Mouse (Mus musculus) neural tube, embryonic 13.5 days (tissue): ENCODE results near the gene Kmt2d. TPM values are rescaled to one million over a fixed set of nuclear protein-coding genes. Genes with fewer than 3 reads are reported as not detected.

ENCODE experiments used
- ATAC-seq: fragments of 200-750 bp; cut with Nextera tagmentation; 2 replicates; pipeline ENCODE4 v1.8.0; 2017; ENCODE audit warnings: low read depth, mild to moderate bottlenecking, moderate TSS enrichment, moderate library complexity
- H3K27ac ChIP-seq: fragments of 300-500 bp; sonication (generic); replicated peaks from 2 replicates; pipeline ENCODE4 v1.5.1; 2015; ENCODE audit warnings: moderate library complexity, mild to moderate bottlenecking, inconsistent platforms
- H3K27me3 ChIP-seq: fragments of 300-500 bp; sonication (generic); 2 replicates; pipeline ENCODE4 v1.6.1; 2015; ENCODE audit warnings: mild to moderate bottlenecking, inconsistent platforms
- H3K36me3 ChIP-seq: fragments of 300-500 bp; sonication (generic); 2 replicates; pipeline ENCODE4 v1.6.1; 2015; ENCODE audit warnings: mild to moderate bottlenecking, inconsistent platforms
- H3K4me1 ChIP-seq: fragments of 300-500 bp; sonication (generic); replicated peaks from 2 replicates; pipeline ENCODE4 v1.6.1; 2015; ENCODE audit warnings: inconsistent platforms
- H3K4me2 ChIP-seq: fragments of 300-500 bp; sonication (generic); 2 replicates; pipeline ENCODE4 v1.6.1; 2015; ENCODE audit warnings: inconsistent platforms, mild to moderate bottlenecking, moderate library complexity
- H3K4me3 ChIP-seq: fragments of 300-500 bp; sonication (generic); 2 replicates; pipeline ENCODE4 v1.5.1; 2015; ENCODE audit warnings: mild to moderate bottlenecking, inconsistent platforms
- H3K9ac ChIP-seq: fragments of 300-500 bp; sonication (generic); 2 replicates; pipeline ENCODE4 v1.6.1; 2015; ENCODE audit warnings: moderate library complexity, mild to moderate bottlenecking, inconsistent platforms
- H3K9me3 ChIP-seq: fragments of 300-500 bp; sonication (generic); 2 replicates; pipeline ENCODE4 v1.6.1; 2016; ENCODE audit warnings: inconsistent platforms
- WGBS: fragments of 180-500 bp; shearing (Covaris S2); methylation state at CpG from one replicate; pipeline ENCODE4 v1.1.7; 2015; 5-methylcytosine and 5-hydroxymethylcytosine counted together
- polyA plus RNA-seq: library from polyadenylated mRNA; unstranded; fragments of >200 nt; fragmentation: Nextera tagmentation; extraction: Ambion mirVana; gene quantifications from 2 replicates; pipeline ENCODE4 v1.2.1, GENCODE M21; 2015

The Kmt2d gene
- polyA plus RNA-seq, 1 experiment from 2014 or later, result 9.7 TPM

GRCm38 (mm10) chr15:98785744-98786143 lies 85.3 kb downstream of the Kmt2d start:
- no peak for ATAC-seq
- no peak overlapping the region for H3K9ac ChIP-seq
- H3K4me2 ChIP-seq, result no peak overlapping the region
- H3K9me3 ChIP-seq, result no peaks in the 10 kb centered on the region
- H3K36me3 ChIP-seq, result no peaks in the 10 kb centered on the region
- no peak overlapping the region for H3K27ac ChIP-seq
- peaks cover 12% of the 10 kb centered on the region for H3K4me1 ChIP-seq
- 35% methylated on average over 7 of the region's 7 CpGs for WGBS
- H3K27me3 ChIP-seq, result peaks cover 90% of the 10 kb centered on the region
- H3K4me3 ChIP-seq, result no peak overlapping the region

Other genes starting within 250 kb of the Kmt2d start
- gene Cacnb3, start 240.4 kb downstream of the Kmt2d start, polyA plus RNA-seq, result 124 and 137 TPM in 2 replicates
- 20.5 and 21.7 TPM in 2 replicates for gene Ddx23, start 208.3 kb downstream of the Kmt2d start, polyA plus RNA-seq
- 6.2 and 7.4 TPM in 2 replicates for gene Rnd1, start 193.7 kb downstream of the Kmt2d start, polyA plus RNA-seq
- gene Ccdc65, start 163.0 kb downstream of the Kmt2d start, polyA plus RNA-seq, result 2.2 and 4.1 TPM in 2 replicates
- gene Fkbp11, start 143.0 kb downstream of the Kmt2d start, polyA plus RNA-seq, result 8.1 and 10.9 TPM in 2 replicates
- 71.9 and 74.9 TPM in 2 replicates for gene Arf3, start 108.0 kb downstream of the Kmt2d start, polyA plus RNA-seq
- not detected in 2 replicates for gene Wnt10b, start 93.1 kb downstream of the Kmt2d start, polyA plus RNA-seq
- 3.6 and 3.9 TPM in 2 replicates for gene Wnt1, start 81.3 kb downstream of the Kmt2d start, polyA plus RNA-seq
- 0.50 TPM in 2 replicates for gene Ddn, start 61.7 kb downstream of the Kmt2d start, polyA plus RNA-seq
- gene Prkag1, start 39.7 kb downstream of the Kmt2d start, polyA plus RNA-seq, result 71.8 and 79.4 TPM in 2 replicates
- 27.8 and 33.3 TPM in 2 replicates for gene Rhebl1, start 23.3 kb upstream of the Kmt2d start, polyA plus RNA-seq
- 3.1 and 4.3 TPM in 2 replicates for gene Dhh, start 27.3 kb upstream of the Kmt2d start, polyA plus RNA-seq
- gene Lmbr1l, start 47.0 kb upstream of the Kmt2d start, polyA plus RNA-seq, result 34.9 and 39.0 TPM in 2 replicates
- 1,062 and 1,121 TPM in 2 replicates for gene Tuba1b, start 63.4 kb upstream of the Kmt2d start, polyA plus RNA-seq
- not detected in 2 replicates for gene Gm49450, start 82.3 kb upstream of the Kmt2d start, polyA plus RNA-seq
- 13,124 and 14,228 TPM in 2 replicates for gene Tuba1a, start 82.5 kb upstream of the Kmt2d start, polyA plus RNA-seq
- gene Tuba1c, start 158.7 kb upstream of the Kmt2d start, polyA plus RNA-seq, result 25.6 and 29.7 TPM in 2 replicates
- gene Prph, start 184.0 kb upstream of the Kmt2d start, polyA plus RNA-seq, result 268 and 371 TPM in 2 replicates
- 6.3 and 6.9 TPM in 2 replicates for gene Troap, start 203.4 kb upstream of the Kmt2d start, polyA plus RNA-seq
- 2.7 and 3.5 TPM in 2 replicates for gene C1ql4, start 216.6 kb upstream of the Kmt2d start, polyA plus RNA-seq
- 0.25 and 0.49 TPM in 2 replicates for gene Dnajc22, start 222.0 kb upstream of the Kmt2d start, polyA plus RNA-seq